Mouse (Mus musculus) regulatory T cell (primary cell): ENCODE data around the gene Wdr12.
"Not testable (repeated sequence)": the region's sequence is repeated elsewhere in the genome, so short reads cannot be mapped to it uniquely, and the experiment has no call there.

Experiments used
- in situ Hi-C: fragments of 300-600 bp; cut with MboI, MseI; formaldehyde crosslinking; loops from one replicate; pipeline ENCODE4 v1.15.1; 2025; ENCODE audit warnings: high pct_unique_total_duplicates

Wdr12 gene

GRCm38 (mm10) chr1:60098024-60098781, at the start of gene Wdr12, which contains the start of gene Carf:
TSS of gene Wdr12 (minus strand) at chr1:60098645.
TSS of gene Carf (plus strand) at chr1:60098247.
- in situ Hi-C loops = no loop called here

GRCm38 (mm10) chr1:60137346-60137745, 38.9 kb upstream of the Wdr12 start:
- in situ Hi-C loops = no loop called here

GRCm38 (mm10) chr1:60117721-60118455, 19.4 kb upstream of the Wdr12 start:
- in situ Hi-C loops = no loop called here

GRCm38 (mm10) chr1:60104582-60104981, 6.1 kb upstream of the Wdr12 start:
- in situ Hi-C loops = no loop called here

- in situ Hi-C loops = no loop called here
Measured at GRCm38 (mm10) chr1:60098839-60099238, 394 bp upstream of the Wdr12 start.

- in situ Hi-C loops = no loop called here
Measured at GRCm38 (mm10) chr1:60097277-60098023, 995 bp downstream of the Wdr12 start.

GRCm38 (mm10) chr1:60096572-60097276, 1.7 kb downstream of the Wdr12 start:
- in situ Hi-C loops = no loop called here

- in situ Hi-C loops = no loop called here
Measured at GRCm38 (mm10) chr1:60076411-60076810, 22.0 kb downstream of the Wdr12 start.

GRCm38 (mm10) chr1:60075590-60075989, 22.9 kb downstream of the Wdr12 start:
- in situ Hi-C loops = no loop called here

- in situ Hi-C loops = no loop called here
Measured at GRCm38 (mm10) chr1:60074935-60075334, 23.5 kb downstream of the Wdr12 start.

GRCm38 (mm10) chr1:60070725-60071124, 27.7 kb downstream of the Wdr12 start:
- in situ Hi-C loops = not testable (repeated sequence)

- in situ Hi-C loops = no loop called here
Measured at GRCm38 (mm10) chr1:60056310-60056709, 42.1 kb downstream of the Wdr12 start.

GRCm38 (mm10) chr1:60054659-60055058, 43.8 kb downstream of the Wdr12 start:
- in situ Hi-C loops = no loop called here

- in situ Hi-C loops = not testable (repeated sequence)
Measured at GRCm38 (mm10) chr1:60047481-60047880, 51.0 kb downstream of the Wdr12 start.

GRCm38 (mm10) chr1:60044595-60044994, 53.9 kb downstream of the Wdr12 start:
- in situ Hi-C loops = no loop called here

GRCm38 (mm10) chr1:60042796-60043469, 55.5 kb downstream of the Wdr12 start, which contains the start of gene Ica1l:
TSS of gene Ica1l (minus strand) at chr1:60043184.
- in situ Hi-C loops = no loop called here

- in situ Hi-C loops = no loop called here
Measured at GRCm38 (mm10) chr1:60042398-60042795, 56.0 kb downstream of the Wdr12 start.

- in situ Hi-C loops = no loop called here
Measured at GRCm38 (mm10) chr1:60035044-60035443, 63.4 kb downstream of the Wdr12 start.
